Mouse (Mus musculus): ENCODE results near the gene D10Jhu81e.

GRCm38 (mm10) chr10:78119422-78119821, 50.2 kb downstream of the D10Jhu81e start:
- TF ChIP-seq EP300 (IDR thresholded peaks at IDR 0.05; ENCODE audit: low read depth), result no peak
- no peak for TF ChIP-seq CTCF (IDR thresholded peaks at IDR 0.05; ENCODE audit: low read depth)
